19 mouse cellular contexts compared by ENCODE assay signal in the genomic region with DNA sequence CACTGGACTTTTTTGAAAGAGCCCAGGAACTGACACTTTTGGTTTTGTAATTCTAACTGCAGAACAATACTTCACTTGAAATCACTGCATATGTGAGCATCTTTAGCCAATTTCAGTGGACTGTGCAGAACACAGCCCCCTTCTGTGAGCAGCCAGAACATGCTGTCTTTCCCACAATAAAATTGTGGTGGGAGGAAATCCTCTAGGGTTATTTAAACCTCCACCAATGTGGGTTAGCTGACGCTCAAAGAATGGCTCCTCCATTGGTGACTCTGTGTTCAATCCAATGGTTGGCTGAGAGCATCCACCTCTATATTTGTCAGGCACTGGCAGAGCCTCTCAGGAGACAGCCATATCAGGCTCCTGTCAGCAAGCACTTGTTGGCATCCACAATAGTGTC. TPM values are rescaled to one million over a fixed set of nuclear protein-coding genes. Genes with fewer than 3 reads are reported as not detected.
"Had no signal": no experiment of that assay in that cellular context is flagged by ENCODE, and none has a peak within 500 bp of the region (broad histone marks: within the 10 kb centered on the region; RNA-seq: fewer than 3 reads in every experiment).

No protein-coding gene starts in this region.

- H3K27ac ChIP-seq: limb, embryonic 15.5 days; liver, embryonic 13.5 days; lung, embryonic 15.5 days; macrophage; midbrain, embryonic 15.5 days; neural tube, embryonic 12.5 days had no signal

- H3K4me2 ChIP-seq: limb, embryonic 15.5 days; liver, embryonic 13.5 days; lung, embryonic 15.5 days; midbrain, embryonic 11.5 days; midbrain, embryonic 15.5 days; neural tube, embryonic 12.5 days had no signal

- H3K36me3 ChIP-seq: limb, embryonic 15.5 days; liver, embryonic 13.5 days; lung, embryonic 15.5 days; midbrain, embryonic 15.5 days; neural tube, embryonic 12.5 days had no signal

- H3K9ac ChIP-seq: limb, embryonic 15.5 days; liver, embryonic 13.5 days; liver, postnatal 0 days; lung, embryonic 15.5 days; midbrain, embryonic 15.5 days; neural tube, embryonic 12.5 days had no signal

- H3K4me1 ChIP-seq: midbrain, embryonic 15.5 days; neural tube, embryonic 12.5 days had no signal

- H3K27me3 ChIP-seq: limb, embryonic 15.5 days; liver, embryonic 13.5 days; lung, embryonic 15.5 days; megakaryocyte, embryonic 14.5 days; midbrain, embryonic 15.5 days; neural tube, embryonic 12.5 days had no signal

- ATAC-seq: hindbrain, embryonic 16.5 days; inflammation-experienced regulatory T-cells, adult 6 months; intestine, postnatal 0 days; liver, postnatal 0 days; midbrain, embryonic 15.5 days had no signal

- H3K9me3 ChIP-seq: limb, embryonic 15.5 days; liver, embryonic 13.5 days; lung, embryonic 15.5 days; megakaryocyte, embryonic 14.5 days; midbrain, embryonic 15.5 days; neural tube, embryonic 12.5 days had no signal

- DNase-seq: kidney, adult 8-10 months; kidney, postnatal 25 days; liver, embryonic 13.5 days; liver, postnatal 0 days; lung, postnatal 14 days; retina, postnatal 1 day; right cerebral cortex, postnatal 14 days; thymus, postnatal 36 days had no signal

- H3K4me3 ChIP-seq: limb, embryonic 15.5 days; liver, embryonic 13.5 days; lung, embryonic 15.5 days; megakaryocyte, embryonic 14.5 days; midbrain, embryonic 15.5 days; neural tube, embryonic 12.5 days had no signal

RNA-seq across cellular contexts. Expression of gene Fdx1, which starts 28.7 kb away (rescaled TPM):
- total RNA-seq: monocyte, adult 5-6 weeks had no signal
